Mouse (Mus musculus): ENCODE results near the gene Zfp661. TPM values are rescaled to one million over a fixed set of nuclear protein-coding genes. Genes with fewer than 3 reads are reported as not detected.
A peak's percentile ranks its signal among the peaks of the same experiment; 100 is the strongest.

Zfp661 gene
- polyA plus RNA-seq, 1 experiment from 2014 or later, result 7.8 TPM

GRCm38 (mm10) chr2:127587514-127587844, 585 bp upstream of the Zfp661 start:
- ATAC-seq (ENCODE audit: low FRiP score), result peak; percentile 50
- 0 out of 2 replicates have a peak, but pooled peaks cover 2% of the 10 kb centered on the region for H3K4me1 ChIP-seq (replicated peaks; ENCODE audit: control insufficient read depth, insufficient read depth, low read length)
- peak overlapping the region; percentile 86 for H3K4me3 ChIP-seq (ENCODE audit: low read depth, low read length)
- H3K27me3 ChIP-seq (ENCODE audit: control insufficient read depth, insufficient read depth, low read length), result no peaks in the 10 kb centered on the region
- H3K9me3 ChIP-seq (ENCODE audit: control insufficient read depth, low read length), result no peaks in the 10 kb centered on the region
- no peaks in the 10 kb centered on the region for H3K36me3 ChIP-seq (ENCODE audit: control insufficient read depth, insufficient read depth, low read length)
- no peak for DNase-seq (ENCODE audit: low spot score)
- H3K4me2 ChIP-seq (replicated peaks; ENCODE audit: low read depth, low read length), result peak overlapping the region; percentile 74
- under 1% methylated on average over 22 of the region's 22 CpGs for WGBS
- H3K27ac ChIP-seq (ENCODE audit: low read depth, low read length), result peak overlapping the region; percentile 85; the same call in 1 of the 2 replicates
- H3K9ac ChIP-seq (ENCODE audit: low read depth, low read length), result peak overlapping the region; percentile 92

- under 1% methylated on average over 24 of the region's 24 CpGs for WGBS
- 0 out of 2 replicates have a peak, but pooled peaks cover 2% of the 10 kb centered on the region for H3K4me1 ChIP-seq (replicated peaks; ENCODE audit: control insufficient read depth, insufficient read depth, low read length)
- ATAC-seq (ENCODE audit: low FRiP score) (peak; percentile 84), DNase-seq (ENCODE audit: low spot score) (peak; percentile 94)
- peak overlapping the region; percentile 78 for H3K4me2 ChIP-seq (replicated peaks; ENCODE audit: low read depth, low read length)
- no peak overlapping the region for H3K27ac ChIP-seq (ENCODE audit: low read depth, low read length)
- no peaks in the 10 kb centered on the region for H3K27me3 ChIP-seq (ENCODE audit: control insufficient read depth, insufficient read depth, low read length)
- H3K36me3 ChIP-seq (ENCODE audit: control insufficient read depth, insufficient read depth, low read length), result no peaks in the 10 kb centered on the region
- H3K9ac ChIP-seq (ENCODE audit: low read depth, low read length), result peak overlapping the region; percentile 72
- peak overlapping the region; percentile 55 for H3K4me3 ChIP-seq (ENCODE audit: low read depth, low read length)
- H3K9me3 ChIP-seq (ENCODE audit: control insufficient read depth, low read length), result no peaks in the 10 kb centered on the region
Observed at GRCm38 (mm10) chr2:127584436-127584858, 2.4 kb downstream of the Zfp661 start.

- Histone ChIP-seq H3K9ac (ENCODE audit: low read depth, low read length) (no peak overlapping the region), H3K4me2 (replicated peaks; ENCODE audit: low read depth, low read length) (no peak overlapping the region), H3K4me3 (ENCODE audit: low read depth, low read length) (no peak overlapping the region), H3K36me3 (ENCODE audit: control insufficient read depth, insufficient read depth, low read length) (no peaks in the 10 kb centered on the region), H3K9me3 (ENCODE audit: control insufficient read depth, low read length) (no peaks in the 10 kb centered on the region), H3K4me1 (replicated peaks; ENCODE audit: control insufficient read depth, insufficient read depth, low read length) (no peaks in the 10 kb centered on the region), H3K27me3 (ENCODE audit: control insufficient read depth, insufficient read depth, low read length) (no peaks in the 10 kb centered on the region), H3K27ac (ENCODE audit: low read depth, low read length) (no peak overlapping the region)
- ATAC-seq (ENCODE audit: low FRiP score) (no peak), DNase-seq (ENCODE audit: low spot score) (no peak)
- 67% methylated on average over 1 of the region's 1 CpGs for WGBS
Observed at GRCm38 (mm10) chr2:127573322-127573721, 13.6 kb downstream of the Zfp661 start.

GRCm38 (mm10) chr2:127559070-127559966, 27.6 kb downstream of the Zfp661 start:
- peak overlapping the region; percentile 21; the same call in 1 of the 2 replicates for H3K4me2 ChIP-seq (replicated peaks; ENCODE audit: low read depth, low read length)
- H3K9me3 ChIP-seq (ENCODE audit: control insufficient read depth, low read length), result no peaks in the 10 kb centered on the region
- H3K27me3 ChIP-seq (ENCODE audit: control insufficient read depth, insufficient read depth, low read length), result peaks cover 2% of the 10 kb centered on the region; the same call in 1 of the 2 replicates
- no peaks in the 10 kb centered on the region for H3K36me3 ChIP-seq (ENCODE audit: control insufficient read depth, insufficient read depth, low read length)
- H3K4me1 ChIP-seq (replicated peaks; ENCODE audit: control insufficient read depth, insufficient read depth, low read length), result no peaks in the 10 kb centered on the region
- H3K9ac ChIP-seq (ENCODE audit: low read depth, low read length), result no peak overlapping the region; the same call in 1 of the 2 replicates
- ATAC-seq (ENCODE audit: low FRiP score), result peak; percentile 99
- 0 out of 2 replicates have a peak overlapping the region, but pooled peaks have one; percentile 8 for H3K4me3 ChIP-seq (ENCODE audit: low read depth, low read length)
- WGBS, result 22% methylated on average over 18 of the region's 18 CpGs
- peak; percentile 95 for DNase-seq (ENCODE audit: low spot score)
- H3K27ac ChIP-seq (ENCODE audit: low read depth, low read length), result no peak overlapping the region

GRCm38 (mm10) chr2:127551078-127551477, 35.8 kb downstream of the Zfp661 start:
- Histone ChIP-seq H3K4me1 (replicated peaks; ENCODE audit: control insufficient read depth, insufficient read depth, low read length) (no peaks in the 10 kb centered on the region), H3K4me2 (replicated peaks; ENCODE audit: low read depth, low read length) (no peak overlapping the region), H3K9me3 (ENCODE audit: control insufficient read depth, low read length) (no peaks in the 10 kb centered on the region), H3K36me3 (ENCODE audit: control insufficient read depth, insufficient read depth, low read length) (no peaks in the 10 kb centered on the region), H3K9ac (ENCODE audit: low read depth, low read length) (no peak overlapping the region), H3K27ac (ENCODE audit: low read depth, low read length) (no peak overlapping the region), H3K4me3 (ENCODE audit: low read depth, low read length) (no peak overlapping the region), H3K27me3 (ENCODE audit: control insufficient read depth, insufficient read depth, low read length) (no peaks in the 10 kb centered on the region)
- ATAC-seq (ENCODE audit: low FRiP score) (no peak), DNase-seq (ENCODE audit: low spot score) (peak; percentile 4)
- WGBS, result 55% methylated on average over 5 of the region's 5 CpGs

- DNase-seq (ENCODE audit: low spot score) (no peak), ATAC-seq (ENCODE audit: low FRiP score) (no peak)
- WGBS, result 84% methylated on average over 1 of the region's 1 CpGs
- Histone ChIP-seq H3K4me3 (ENCODE audit: low read depth, low read length) (no peak overlapping the region), H3K9ac (ENCODE audit: low read depth, low read length) (no peak overlapping the region), H3K27me3 (ENCODE audit: control insufficient read depth, insufficient read depth, low read length) (no peaks in the 10 kb centered on the region), H3K9me3 (ENCODE audit: control insufficient read depth, low read length) (no peaks in the 10 kb centered on the region), H3K36me3 (ENCODE audit: control insufficient read depth, insufficient read depth, low read length) (no peaks in the 10 kb centered on the region), H3K27ac (ENCODE audit: low read depth, low read length) (no peak overlapping the region), H3K4me2 (replicated peaks; ENCODE audit: low read depth, low read length) (no peak overlapping the region), H3K4me1 (replicated peaks; ENCODE audit: control insufficient read depth, insufficient read depth, low read length) (no peaks in the 10 kb centered on the region)
Observed at GRCm38 (mm10) chr2:127550446-127550845, 36.4 kb downstream of the Zfp661 start.

- H3K4me2 ChIP-seq (replicated peaks; ENCODE audit: low read depth, low read length), result no peak overlapping the region
- DNase-seq (ENCODE audit: low spot score), result no peak
- no peaks in the 10 kb centered on the region for H3K36me3 ChIP-seq (ENCODE audit: control insufficient read depth, insufficient read depth, low read length)
- no peak for ATAC-seq (ENCODE audit: low FRiP score)
- no peaks in the 10 kb centered on the region for H3K27me3 ChIP-seq (ENCODE audit: control insufficient read depth, insufficient read depth, low read length)
- H3K9ac ChIP-seq (ENCODE audit: low read depth, low read length), result no peak overlapping the region
- no peak overlapping the region for H3K4me3 ChIP-seq (ENCODE audit: low read depth, low read length)
- no peaks in the 10 kb centered on the region for H3K9me3 ChIP-seq (ENCODE audit: control insufficient read depth, low read length)
- no peaks in the 10 kb centered on the region for H3K4me1 ChIP-seq (replicated peaks; ENCODE audit: control insufficient read depth, insufficient read depth, low read length)
- no peak overlapping the region for H3K27ac ChIP-seq (ENCODE audit: low read depth, low read length)
Observed at GRCm38 (mm10) chr2:127549711-127550110, 37.2 kb downstream of the Zfp661 start.

- Histone ChIP-seq H3K4me2 (replicated peaks; ENCODE audit: low read depth, low read length) (no peak overlapping the region), H3K36me3 (ENCODE audit: control insufficient read depth, insufficient read depth, low read length) (no peaks in the 10 kb centered on the region), H3K27ac (ENCODE audit: low read depth, low read length) (no peak overlapping the region), H3K27me3 (ENCODE audit: control insufficient read depth, insufficient read depth, low read length) (no peaks in the 10 kb centered on the region), H3K4me1 (replicated peaks; ENCODE audit: control insufficient read depth, insufficient read depth, low read length) (no peaks in the 10 kb centered on the region), H3K9ac (ENCODE audit: low read depth, low read length) (no peak overlapping the region), H3K9me3 (ENCODE audit: control insufficient read depth, low read length) (no peaks in the 10 kb centered on the region), H3K4me3 (ENCODE audit: low read depth, low read length) (no peak overlapping the region)
- WGBS, result 81% methylated on average over 5 of the region's 5 CpGs
- no peak for ATAC-seq (ENCODE audit: low FRiP score)
- DNase-seq (ENCODE audit: low spot score), result no peak
Observed at GRCm38 (mm10) chr2:127548342-127549074, 38.4 kb downstream of the Zfp661 start.

All from hindbrain, embryonic 11.5 days (tissue).